Mouse (Mus musculus): Measurements from ENCODE around the gene Fyn.

GRCm38 (mm10) chr10:39450356-39450755, 81.7 kb downstream of the Fyn start:
- TF ChIP-seq CTCF (IDR thresholded peaks at IDR 0.05; ENCODE audit: extremely low read depth, insufficient read depth, low read length): no peak
- no peak for TF ChIP-seq POLR2A (IDR thresholded peaks at IDR 0.05; ENCODE audit: extremely low read depth, insufficient read depth, low read length)

Data from cortical plate, adult 2 months (tissue).